Mouse (Mus musculus): Measurements from ENCODE around the gene Myg1. TPM values are rescaled to one million over a fixed set of nuclear protein-coding genes. Genes with fewer than 3 reads are reported as not detected.

Myg1 gene
- 62.0 and 66.8 TPM in 2 replicates for polyA plus RNA-seq (2016; fragmentation: Nextera tagmentation; extraction: Ambion mirVana)

GRCm38 (mm10) chr15:102331610-102332015, at the start of gene Myg1:
Myg1 (plus strand) TSS chr15:102331709.
- Histone ChIP-seq H3K9ac (peak within 1 kb of the TSS; percentile 78), H3K4me3 (peak within 1 kb of the TSS; percentile 76), H3K27ac (peak within 1 kb of the TSS; percentile 76), H3K9me3 (replicated peaks) (no peaks in the 10 kb centered on the region), H3K4me1 (peaks cover 35% of the 10 kb centered on the region), H3K36me3 (peaks cover 68% of the 10 kb centered on the region), H3K27me3 (replicated peaks) (no peaks in the 10 kb centered on the region), H3K4me2 (peak within 1 kb of the TSS; percentile 87)
- ATAC-seq: peak; percentile 89
- WGBS (ENCODE audit: insufficient replicate concordance): 1% methylated on average over 30 of the region's 30 CpGs

DNA sequence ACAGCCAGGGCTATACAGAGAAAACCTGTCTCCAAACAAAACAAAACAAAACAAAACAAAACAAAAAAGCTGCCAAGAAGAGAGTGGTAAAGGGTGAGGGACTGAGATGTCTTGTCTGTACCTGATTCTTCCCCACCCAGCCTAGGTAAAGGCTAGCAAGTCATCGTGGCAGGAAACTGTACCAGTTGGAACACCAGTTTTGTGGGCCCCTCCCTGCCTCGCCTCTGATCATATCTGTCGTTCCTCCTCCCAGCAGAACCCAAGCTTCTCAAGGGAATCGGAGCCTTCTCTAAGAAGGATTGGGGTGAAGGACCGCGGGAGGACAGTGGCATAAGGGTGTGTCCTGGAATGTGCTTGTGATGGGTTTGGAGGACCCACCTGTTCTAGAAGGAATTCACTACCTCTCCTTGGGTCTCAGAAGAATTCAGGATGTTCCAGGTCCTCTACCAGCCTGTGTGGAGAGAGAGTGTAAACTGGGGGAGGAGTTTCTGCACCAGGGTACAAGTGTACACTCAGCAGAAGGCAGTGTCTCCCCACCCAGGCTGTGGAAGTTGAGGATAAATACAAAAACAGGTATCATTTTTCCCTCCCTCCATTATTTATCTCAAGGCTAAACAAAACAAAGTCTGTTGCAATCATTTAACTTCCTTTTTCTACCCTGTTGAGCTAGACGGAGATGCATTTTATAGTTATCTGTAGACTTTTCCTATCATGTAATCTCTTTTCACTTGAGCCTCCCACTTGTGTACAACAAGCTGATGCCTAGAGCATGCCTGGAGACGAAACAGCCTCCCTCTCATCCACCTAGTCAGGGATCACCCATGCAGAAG, 48.8 kb upstream of the Myg1 start:
- Histone ChIP-seq H3K4me3 (no peak overlapping the region), H3K4me2 (peak overlapping the region; percentile 41), H3K27me3 (replicated peaks) (no peaks in the 10 kb centered on the region), H3K4me1 (peaks cover 62% of the 10 kb centered on the region), H3K36me3 (peaks cover 19% of the 10 kb centered on the region), H3K9ac (peak overlapping the region; percentile 33; the same call in 1 of the 2 replicates), H3K27ac (peak overlapping the region; percentile 55), H3K9me3 (replicated peaks) (no peaks in the 10 kb centered on the region)
- ATAC-seq: no peak
- WGBS (ENCODE audit: insufficient replicate concordance): 23% methylated on average over 8 of the region's 8 CpGs

GRCm38 (mm10) chr15:102283648-102284047, 47.9 kb upstream of the Myg1 start:
- 13% methylated on average over 3 of the region's 3 CpGs for WGBS (ENCODE audit: insufficient replicate concordance)
- no peaks in the 10 kb centered on the region for H3K27me3 ChIP-seq (replicated peaks)
- H3K4me2 ChIP-seq: no peak overlapping the region
- peaks cover 19% of the 10 kb centered on the region for H3K36me3 ChIP-seq
- H3K9me3 ChIP-seq (replicated peaks): no peaks in the 10 kb centered on the region
- H3K9ac ChIP-seq: no peak overlapping the region
- peaks cover 58% of the 10 kb centered on the region for H3K4me1 ChIP-seq
- no peak for ATAC-seq
- peak overlapping the region; percentile 18; the same call in 1 of the 2 replicates for H3K27ac ChIP-seq
- no peak overlapping the region for H3K4me3 ChIP-seq

DNA sequence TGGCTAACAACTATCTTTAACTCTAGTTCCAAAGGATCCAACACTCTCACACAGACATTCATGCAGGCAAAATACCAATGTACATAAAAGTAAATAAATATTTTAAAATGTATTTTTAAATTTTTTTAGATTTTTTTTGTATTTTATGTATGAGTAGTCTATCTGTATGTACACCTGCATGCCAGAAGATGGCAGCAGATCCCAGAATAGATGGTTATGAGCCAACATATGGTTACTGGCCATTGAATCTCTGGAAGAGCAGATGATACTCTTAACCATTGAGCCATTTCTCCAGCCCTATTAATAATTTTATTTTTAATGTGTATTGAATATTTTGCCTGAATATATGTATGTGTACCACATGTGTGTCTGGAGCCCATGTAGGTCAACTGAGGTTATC, 44.1 kb upstream of the Myg1 start:
- Histone ChIP-seq H3K27me3 (replicated peaks) (no peaks in the 10 kb centered on the region), H3K9me3 (replicated peaks) (no peaks in the 10 kb centered on the region), H3K9ac (no peak overlapping the region), H3K36me3 (no peaks in the 10 kb centered on the region), H3K4me1 (peaks cover 27% of the 10 kb centered on the region), H3K27ac (no peak overlapping the region), H3K4me3 (no peak overlapping the region), H3K4me2 (no peak overlapping the region)
- no peak for ATAC-seq

GRCm38 (mm10) chr15:102295633-102296367, 35.7 kb upstream of the Myg1 start, which contains the start of gene Espl1:
Espl1 (plus strand) TSS chr15:102296266.
- peak within 1 kb of the TSS; percentile 88 for H3K9ac ChIP-seq

DNA sequence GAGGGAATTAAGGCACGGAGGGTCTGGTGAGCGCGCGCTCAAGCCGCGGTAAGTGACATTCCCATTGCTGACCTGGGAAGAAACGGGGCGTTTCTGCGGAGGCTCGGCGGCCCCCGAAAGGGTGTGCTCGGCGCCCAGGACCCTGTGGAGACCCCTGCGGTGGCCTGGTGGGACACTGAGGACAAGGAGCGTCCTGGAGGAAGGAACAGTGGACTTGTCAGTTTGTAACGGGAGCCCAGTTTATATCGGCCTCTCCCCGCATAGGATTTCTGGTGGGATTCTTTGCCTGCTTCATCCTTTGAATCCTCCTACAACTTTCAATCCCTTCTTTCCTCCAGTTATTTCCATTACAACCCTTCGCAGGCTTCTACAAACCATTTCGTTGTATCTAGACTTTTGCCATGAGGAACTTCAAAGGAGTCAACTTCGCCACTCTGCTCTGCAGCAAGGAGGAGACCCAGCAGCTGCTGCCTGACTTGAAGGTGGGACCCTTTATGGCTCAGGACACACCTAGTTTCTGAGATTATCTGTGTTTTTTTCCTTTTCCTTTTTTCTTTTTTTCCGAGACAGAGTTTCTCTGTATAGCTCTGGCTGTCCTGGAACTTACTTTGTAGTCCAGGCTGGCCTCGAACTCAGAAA, 35.0 kb upstream of the Myg1 start:
- peak overlapping the region; percentile 99 for H3K4me3 ChIP-seq
- H3K4me1 ChIP-seq: peaks cover 53% of the 10 kb centered on the region
- H3K9me3 ChIP-seq (replicated peaks): no peaks in the 10 kb centered on the region
- 3% methylated on average over 24 of the region's 24 CpGs for WGBS (ENCODE audit: insufficient replicate concordance)
- peak overlapping the region; percentile 88 for H3K9ac ChIP-seq
- peak overlapping the region; percentile 87 for H3K4me2 ChIP-seq
- peak overlapping the region; percentile 81 for H3K27ac ChIP-seq
- H3K36me3 ChIP-seq: peaks cover 39% of the 10 kb centered on the region
- ATAC-seq: peak; percentile 48; the same call in 1 of the 2 replicates
- no peaks in the 10 kb centered on the region for H3K27me3 ChIP-seq (replicated peaks)

More at GRCm38 (mm10) chr15:102295633-102296367, 35.7 kb upstream of the Myg1 start, which contains the start of gene Espl1:
- H3K27me3 ChIP-seq (replicated peaks): no peaks in the 10 kb centered on the region
- peak within 1 kb of the TSS; percentile 99 for H3K4me3 ChIP-seq
- peak; percentile 96 for ATAC-seq
- H3K9me3 ChIP-seq (replicated peaks): no peaks in the 10 kb centered on the region
- WGBS (ENCODE audit: insufficient replicate concordance): 7% methylated on average over 25 of the region's 25 CpGs
- H3K4me2 ChIP-seq: peak within 1 kb of the TSS; percentile 87
- H3K36me3 ChIP-seq: peaks cover 32% of the 10 kb centered on the region
- H3K27ac ChIP-seq: peak within 1 kb of the TSS; percentile 81
- peaks cover 53% of the 10 kb centered on the region for H3K4me1 ChIP-seq

- H3K9ac ChIP-seq: no peak overlapping the region
- no peak overlapping the region for H3K4me3 ChIP-seq
- ATAC-seq: no peak
- peaks cover 25% of the 10 kb centered on the region for H3K4me1 ChIP-seq
- no peak overlapping the region for H3K4me2 ChIP-seq
- WGBS (ENCODE audit: insufficient replicate concordance): 86% methylated on average over 6 of the region's 6 CpGs
- no peak overlapping the region for H3K27ac ChIP-seq
- H3K27me3 ChIP-seq (replicated peaks): no peaks in the 10 kb centered on the region
- no peaks in the 10 kb centered on the region for H3K9me3 ChIP-seq (replicated peaks)
- H3K36me3 ChIP-seq: peaks cover 96% of the 10 kb centered on the region
These were observed 29.0 kb upstream of the Myg1 start for GRCm38 (mm10) chr15:102302542-102302941.

DNA sequence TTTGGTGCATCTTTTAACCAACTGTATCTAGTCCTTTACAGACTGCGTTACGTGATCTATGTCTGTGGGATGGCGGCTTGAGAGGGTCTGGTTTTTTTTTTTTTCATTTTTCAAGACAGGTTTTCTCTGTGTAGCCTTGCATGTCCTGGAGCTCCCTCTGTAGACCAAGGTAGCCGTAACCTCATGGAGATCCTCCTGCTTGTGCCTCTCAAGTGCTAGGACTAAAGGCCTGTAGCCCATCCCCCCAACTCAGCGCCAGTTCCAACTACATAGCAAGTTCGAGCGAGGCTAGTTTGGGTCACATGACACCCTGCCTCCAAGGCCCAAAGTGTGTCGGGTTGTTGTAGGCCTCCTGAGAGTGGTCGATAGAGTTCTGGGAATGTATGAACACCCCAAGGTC, 22.8 kb upstream of the Myg1 start:
- no peak overlapping the region for H3K4me3 ChIP-seq
- H3K4me2 ChIP-seq: no peak overlapping the region
- H3K27me3 ChIP-seq (replicated peaks): no peaks in the 10 kb centered on the region
- no peak overlapping the region for H3K9ac ChIP-seq
- no peak for ATAC-seq
- whole genome bisulfite sequencing (ENCODE audit: insufficient replicate concordance): 87% methylated on average over 9 of the region's 9 CpGs
- H3K4me1 ChIP-seq: peaks cover 3% of the 10 kb centered on the region; the same call in 1 of the 2 replicates
- H3K27ac ChIP-seq: no peak overlapping the region
- H3K36me3 ChIP-seq: peaks cover 98% of the 10 kb centered on the region
- no peaks in the 10 kb centered on the region for H3K9me3 ChIP-seq (replicated peaks)

GRCm38 (mm10) chr15:102310074-102310845, 21.2 kb upstream of the Myg1 start:
- Histone ChIP-seq H3K27ac (no peak overlapping the region), H3K4me3 (no peak overlapping the region), H3K9ac (no peak overlapping the region), H3K27me3 (replicated peaks) (no peaks in the 10 kb centered on the region), H3K36me3 (peaks cover 98% of the 10 kb centered on the region), H3K4me1 (peaks cover 3% of the 10 kb centered on the region; the same call in 1 of the 2 replicates), H3K4me2 (no peak overlapping the region), H3K9me3 (replicated peaks) (no peaks in the 10 kb centered on the region)
- WGBS (ENCODE audit: insufficient replicate concordance): 85% methylated on average over 10 of the region's 10 CpGs
- ATAC-seq: no peak

GRCm38 (mm10) chr15:102311489-102311888, 20.0 kb upstream of the Myg1 start:
- H3K27ac ChIP-seq: no peak overlapping the region
- peaks cover 98% of the 10 kb centered on the region for H3K36me3 ChIP-seq
- H3K4me3 ChIP-seq: no peak overlapping the region
- H3K27me3 ChIP-seq (replicated peaks): no peaks in the 10 kb centered on the region
- no peaks in the 10 kb centered on the region for H3K4me1 ChIP-seq
- no peak for ATAC-seq
- H3K4me2 ChIP-seq: no peak overlapping the region
- no peaks in the 10 kb centered on the region for H3K9me3 ChIP-seq (replicated peaks)
- H3K9ac ChIP-seq: no peak overlapping the region

- Histone ChIP-seq H3K9ac (no peak overlapping the region), H3K27me3 (replicated peaks) (no peaks in the 10 kb centered on the region), H3K4me1 (no peaks in the 10 kb centered on the region), H3K4me2 (no peak overlapping the region), H3K4me3 (no peak overlapping the region), H3K27ac (no peak overlapping the region), H3K36me3 (peaks cover 98% of the 10 kb centered on the region), H3K9me3 (replicated peaks) (no peaks in the 10 kb centered on the region)
- ATAC-seq: no peak
- WGBS (ENCODE audit: insufficient replicate concordance): 90% methylated on average over 8 of the region's 8 CpGs
These were observed 16.2 kb upstream of the Myg1 start for GRCm38 (mm10) chr15:102315292-102315691.

All from liver, embryonic 12.5 days (tissue).